Mouse (Mus musculus) right cerebral cortex, adult 2 months (tissue): ENCODE data around the gene Sap30.
A peak's percentile ranks its signal among the peaks of the same experiment; 100 is the strongest.
"Not testable (repeated sequence)": the region's sequence is repeated elsewhere in the genome, so short reads cannot be mapped to it uniquely, and the experiment has no call there.

Source experiments
- DNase-seq, 2 experiments: peaks; one replicate each; pipeline ENCODE4 v3.0.0; 2021 to 2022; ENCODE audit warnings: low spot score in 2 of 2

Gene Sap30

GRCm38 (mm10) chr8:57487441-57488155 is at the start of gene Sap30:
Gene Sap30 (minus strand): TSS chr8:57487860.
- DNase-seq, result peak; percentile 97

- DNase-seq, result no peak
Observed at GRCm38 (mm10) chr8:57536167-57536566, 48.5 kb upstream of the Sap30 start.

GRCm38 (mm10) chr8:57534495-57534894 is 46.8 kb upstream of the Sap30 start:
- DNase-seq, result no peak

GRCm38 (mm10) chr8:57533106-57533505 is 45.4 kb upstream of the Sap30 start:
- no peak for DNase-seq

- DNase-seq, result no peak
Observed at GRCm38 (mm10) chr8:57532223-57532622, 44.6 kb upstream of the Sap30 start.

- peak; percentile 83 to 84 for DNase-seq
Observed at GRCm38 (mm10) chr8:57530666-57531349, 43.1 kb upstream of the Sap30 start.

- no peak for DNase-seq
Observed at GRCm38 (mm10) chr8:57530238-57530637, 42.6 kb upstream of the Sap30 start.

GRCm38 (mm10) chr8:57528036-57528435 is 40.4 kb upstream of the Sap30 start:
- no peak for DNase-seq

- no peak for DNase-seq
Observed at GRCm38 (mm10) chr8:57520186-57520786, 32.6 kb upstream of the Sap30 start.

GRCm38 (mm10) chr8:57517723-57518122 is 30.1 kb upstream of the Sap30 start:
- DNase-seq, result no peak

- DNase-seq, result not testable (repeated sequence)
Observed at GRCm38 (mm10) chr8:57516685-57517084, 29.0 kb upstream of the Sap30 start.

- DNase-seq, result not testable (repeated sequence)
Observed at GRCm38 (mm10) chr8:57513178-57513661, 25.6 kb upstream of the Sap30 start.

- peak in 1 of 2 experiments; percentile 9 for DNase-seq
Observed at GRCm38 (mm10) chr8:57512141-57513056, 24.7 kb upstream of the Sap30 start.

- DNase-seq, result peak; percentile 99 to 100
Observed at GRCm38 (mm10) chr8:57511316-57512118, 23.9 kb upstream of the Sap30 start, which contains the start of gene Hmgb2. Gene Hmgb2 (plus strand): TSS chr8:57511907.

GRCm38 (mm10) chr8:57510791-57511315 is 23.2 kb upstream of the Sap30 start:
- no peak for DNase-seq

GRCm38 (mm10) chr8:57508657-57509056 is 21.0 kb upstream of the Sap30 start:
- no peak for DNase-seq

GRCm38 (mm10) chr8:57507556-57508063 is 19.9 kb upstream of the Sap30 start:
- DNase-seq, result no peak

GRCm38 (mm10) chr8:57505500-57505899 is 17.8 kb upstream of the Sap30 start:
- DNase-seq, result not testable (repeated sequence)

- DNase-seq, result peak; percentile 70 to 71
Observed at GRCm38 (mm10) chr8:57503641-57504040, 16.0 kb upstream of the Sap30 start.
